Mouse (Mus musculus): Measurements from ENCODE around the gene Gm43518.

The Gm43518 gene

DNA sequence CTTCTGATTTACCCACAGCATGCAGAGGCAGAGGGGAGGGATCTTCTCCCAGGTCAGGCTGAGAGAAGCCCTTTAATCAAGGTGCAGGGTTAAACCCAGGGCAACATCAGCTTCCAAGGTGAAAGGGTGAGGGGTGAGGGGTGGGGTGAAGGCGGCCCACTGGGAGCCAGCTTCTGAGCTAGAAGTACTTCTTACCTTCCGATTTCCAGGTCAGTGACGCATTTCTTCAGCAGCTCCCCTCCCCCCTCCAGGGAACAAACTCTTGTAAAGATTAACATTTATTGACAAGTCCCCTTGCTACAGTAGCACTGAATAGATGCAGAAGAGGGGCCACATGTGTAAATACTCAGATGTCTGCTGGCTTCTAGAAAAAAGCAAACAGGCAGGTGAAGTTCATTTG is 50.0 kb downstream of the Gm43518 start:
- in situ Hi-C loops (cut with MboI, MseI): loop anchor here (25.0 kb wide), 1 partner anchor 885 kb away; the partner anchor contains the start of genes Ccdc92 and Zfp664

DNA sequence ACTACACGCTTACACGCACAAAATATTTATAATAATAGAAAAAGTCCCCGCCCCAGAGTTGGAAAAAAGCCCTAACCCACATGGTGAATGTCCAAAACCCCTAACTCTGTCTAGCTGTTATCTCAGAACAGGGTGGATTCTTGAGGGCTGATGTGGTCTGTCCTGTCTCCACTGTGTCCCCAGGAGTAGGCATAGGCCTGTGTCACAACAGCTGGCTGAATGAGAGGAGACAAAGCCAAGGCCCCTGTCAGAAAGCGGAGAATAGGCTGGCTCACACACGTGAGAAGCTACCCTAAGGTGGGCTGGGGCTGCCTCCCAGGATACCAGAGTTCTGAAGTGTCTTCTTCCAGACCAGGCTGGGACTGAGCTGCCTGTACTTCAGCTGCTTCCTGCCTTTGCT is 50.9 kb downstream of the Gm43518 start:
- in situ Hi-C loops (cut with MboI, MseI): loop anchor here (25.0 kb wide), 1 partner anchor 884 kb away; the partner anchor contains the start of genes Ccdc92 and Zfp664

DNA sequence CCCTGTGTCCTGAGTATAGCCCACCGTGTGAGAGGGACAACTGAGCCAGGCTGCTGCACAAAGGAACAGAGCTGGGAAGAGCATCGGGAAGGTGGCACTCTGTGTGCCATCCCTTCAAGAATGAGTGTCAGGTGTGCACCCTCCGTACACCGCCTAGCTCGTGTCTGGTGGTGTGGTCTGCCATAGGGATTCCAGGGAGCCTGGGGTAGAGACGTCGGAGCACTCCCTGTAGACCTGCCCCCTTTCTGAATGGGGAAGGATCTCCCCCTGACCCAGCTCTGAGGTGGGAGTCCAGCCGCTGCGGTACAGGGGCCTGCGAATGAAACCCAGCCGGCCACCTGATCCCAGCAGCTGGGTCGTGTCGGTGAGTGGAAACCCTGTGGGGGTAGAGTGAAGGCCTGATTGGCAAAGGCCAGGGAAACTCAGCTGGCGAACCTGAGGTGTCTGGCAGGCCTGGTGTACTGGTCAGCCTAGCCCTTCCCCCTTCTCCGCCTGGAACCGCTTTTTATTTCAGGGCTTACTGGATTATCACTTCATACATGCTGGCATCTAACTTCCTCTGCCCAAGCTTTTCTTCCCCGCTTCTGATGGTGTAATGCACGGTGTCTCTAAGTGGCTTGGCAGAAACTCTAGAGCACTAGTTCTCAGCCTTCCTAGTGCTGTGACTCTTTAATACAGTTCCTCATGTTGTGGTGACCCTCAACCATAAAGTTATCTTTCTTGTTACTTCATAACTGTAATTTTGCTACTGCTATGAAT is 52.2 kb downstream of the Gm43518 start:
- in situ Hi-C loops (cut with MboI, MseI): loop anchor here (25.0 kb wide), 1 partner anchor 883 kb away; the partner anchor contains the start of genes Ccdc92 and Zfp664

DNA sequence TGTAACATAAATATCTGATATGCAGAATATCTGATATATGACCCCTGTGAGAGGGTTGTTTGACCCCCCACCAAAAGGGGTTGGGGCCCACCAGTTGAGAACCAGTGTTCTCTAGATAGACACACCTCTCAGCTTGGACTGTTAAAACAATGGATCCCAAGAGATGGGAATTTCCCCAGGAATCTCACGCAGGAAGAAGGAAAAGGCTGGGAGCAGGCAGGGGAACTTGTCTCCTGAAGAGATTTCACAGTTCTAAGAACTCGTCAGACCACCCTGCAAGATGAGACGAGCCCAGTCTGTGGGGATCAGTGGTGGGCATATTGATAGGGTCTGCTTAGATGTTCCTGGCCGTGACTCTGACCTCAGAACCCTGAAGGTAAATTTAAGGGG is 52.8 kb downstream of the Gm43518 start:
- in situ Hi-C loops (cut with MboI, MseI): loop anchor here (25.0 kb wide), 1 partner anchor 882 kb away; the partner anchor contains the start of genes Ccdc92 and Zfp664

DNA sequence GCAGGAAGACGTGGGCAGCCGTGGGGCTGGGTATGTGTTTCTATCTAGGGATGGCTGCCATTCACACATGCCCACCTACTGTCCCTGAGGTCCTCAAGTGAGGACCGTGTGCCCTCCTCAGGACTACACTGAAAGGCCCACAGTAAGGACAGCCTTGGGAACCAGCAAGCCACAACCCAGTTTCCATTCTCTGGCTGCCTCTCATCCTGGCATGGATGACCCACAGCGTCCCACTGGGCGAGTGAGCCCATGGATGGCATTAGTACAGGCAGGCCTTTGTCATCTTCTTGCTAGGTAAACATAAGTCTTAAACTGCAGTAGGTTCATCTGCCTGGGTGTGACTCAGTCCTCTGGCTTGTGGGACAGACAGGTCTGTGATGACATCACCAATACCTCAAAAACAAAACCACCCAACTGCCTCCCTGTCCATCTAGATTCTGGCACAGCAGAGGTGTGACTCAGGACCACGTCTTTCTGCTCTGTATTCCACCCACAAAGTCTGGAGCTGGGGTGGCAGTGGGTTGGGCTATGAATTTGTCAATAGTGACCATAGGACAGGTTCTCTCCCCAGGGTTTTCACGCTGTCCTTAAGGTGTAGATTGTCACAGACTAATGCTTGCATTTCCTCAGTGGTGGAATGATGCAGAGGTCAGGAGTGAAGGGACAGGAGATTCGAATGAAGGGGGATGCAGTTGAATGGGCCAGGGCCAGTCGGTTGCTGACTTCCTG is 53.5 kb downstream of the Gm43518 start:
- in situ Hi-C loops (cut with MboI, MseI): loop anchor here (25.0 kb wide), 1 partner anchor 882 kb away; the partner anchor contains the start of genes Ccdc92 and Zfp664

DNA sequence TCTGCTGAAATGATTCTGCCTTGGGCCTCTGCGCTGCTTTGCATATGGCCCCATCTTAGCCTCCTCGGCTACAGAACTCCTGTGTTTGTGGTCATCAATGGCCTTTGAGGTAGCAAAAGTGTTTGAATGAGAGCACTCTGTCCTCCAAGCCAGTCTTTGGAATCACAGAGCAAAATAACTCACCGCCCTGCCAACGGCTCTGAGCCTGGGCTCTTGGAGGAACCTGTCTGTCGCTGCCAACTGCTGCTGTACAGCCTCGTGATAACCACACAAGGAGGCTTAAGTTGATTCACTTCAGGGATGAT is 54.0 kb downstream of the Gm43518 start:
- in situ Hi-C loops (cut with MboI, MseI): loop anchor here (25.0 kb wide), 1 partner anchor 881 kb away; the partner anchor contains the start of genes Ccdc92 and Zfp664

DNA sequence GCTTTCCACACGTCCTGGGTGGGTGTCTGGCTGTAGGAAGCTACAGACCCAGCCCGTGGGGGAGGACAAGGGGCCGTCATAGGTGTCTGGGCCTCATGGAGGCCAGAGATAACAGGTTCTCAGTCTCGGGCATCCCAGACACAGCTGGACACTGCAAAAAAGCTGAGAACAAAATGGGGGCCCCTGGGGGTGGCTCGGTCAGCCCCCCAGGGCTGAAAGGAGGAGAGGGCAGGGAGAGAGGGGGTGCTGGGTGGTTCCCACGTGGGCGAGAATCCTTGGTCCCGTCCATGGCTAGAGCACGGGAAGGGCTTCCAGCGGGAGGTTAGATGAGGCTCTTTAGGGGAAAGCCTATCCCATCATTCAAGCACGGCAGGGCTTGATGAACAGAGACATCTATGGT is 55.6 kb downstream of the Gm43518 start:
- in situ Hi-C loops (cut with MboI, MseI): loop anchor here (25.0 kb wide), 1 partner anchor 879 kb away; the partner anchor contains the start of genes Ccdc92 and Zfp664

DNA sequence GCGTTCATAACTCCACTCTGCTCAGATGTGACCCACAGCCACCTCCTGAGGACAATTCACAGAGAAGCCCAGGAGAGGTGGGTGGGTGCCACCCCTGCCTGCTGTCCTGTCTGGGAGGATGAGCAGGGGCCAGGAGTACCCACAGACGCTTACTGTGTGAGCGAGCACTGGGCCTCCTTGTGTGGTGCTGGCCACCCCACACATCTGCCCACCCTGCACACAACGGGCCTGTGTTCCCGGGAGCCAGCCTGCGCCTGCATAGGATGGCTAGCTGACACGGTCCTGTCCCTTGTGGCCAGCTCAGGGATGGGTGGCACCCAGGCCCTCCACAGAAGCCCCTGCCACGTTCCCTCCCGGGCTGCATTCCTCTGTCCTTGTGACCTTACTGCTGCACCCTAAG is 58.2 kb downstream of the Gm43518 start:
- in situ Hi-C loops (cut with MboI, MseI): loop anchor here (25.0 kb wide), 1 partner anchor 877 kb away; the partner anchor contains the start of genes Ccdc92 and Zfp664

DNA sequence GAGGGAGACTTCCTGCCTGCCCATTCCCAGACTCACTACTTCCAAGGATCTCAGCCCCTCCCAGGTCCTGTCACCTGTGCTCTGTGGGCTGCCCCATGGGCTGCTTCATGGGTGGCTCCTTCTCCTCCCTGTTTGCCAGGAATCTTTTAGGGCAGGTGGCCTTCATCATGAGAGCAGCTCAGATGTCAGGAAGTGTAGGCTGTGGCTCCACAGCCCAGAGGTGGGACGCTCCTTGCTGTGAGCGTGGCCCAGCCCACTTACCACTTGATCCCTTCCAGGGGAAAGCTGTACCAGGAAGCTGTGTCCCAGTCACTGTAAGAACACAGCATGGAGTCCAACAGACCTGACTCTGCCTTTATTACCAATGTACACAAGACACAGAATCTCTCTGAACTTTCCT is 59.7 kb downstream of the Gm43518 start:
- in situ Hi-C loops (cut with MboI, MseI): loop anchor here (25.0 kb wide), 1 partner anchor 875 kb away; the partner anchor contains the start of genes Ccdc92 and Zfp664

DNA sequence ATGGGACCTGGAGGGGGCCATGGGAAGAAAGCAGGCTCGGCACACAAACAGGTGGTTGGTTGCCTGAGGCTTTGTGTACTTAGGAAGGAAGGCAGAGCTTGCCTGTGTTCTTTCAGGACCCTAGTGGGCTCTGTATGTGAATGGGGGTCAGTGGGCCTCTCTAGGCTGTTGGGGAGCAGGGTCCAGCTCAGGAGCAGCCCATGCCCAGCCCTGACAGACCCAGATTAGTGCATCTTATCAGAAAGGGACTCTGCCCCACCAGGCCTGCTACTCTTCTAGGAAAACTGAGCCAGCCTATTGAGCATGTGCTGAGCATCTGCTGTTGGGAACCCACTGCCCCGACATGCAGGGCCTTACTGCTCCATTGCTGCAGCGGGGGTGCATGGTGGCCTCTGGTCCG is 60.3 kb downstream of the Gm43518 start:
- in situ Hi-C loops (cut with MboI, MseI): loop anchor here (25.0 kb wide), 1 partner anchor 875 kb away; the partner anchor contains the start of genes Ccdc92 and Zfp664
